Mouse (Mus musculus) 3T3-L1 (cell line): Measurements from ENCODE around the gene Me3.

Source experiments
- DNase-seq: peaks from one replicate; pipeline ENCODE4 v3.0.0-alpha.2; 2015; ENCODE audit warnings: low read depth, low spot score

Me3 gene

GRCm38 (mm10) chr7:89632342-89633251 is at the start of gene Me3:
Gene Me3 (plus strand): TSS chr7:89632392.
- DNase-seq = peak; percentile 58

DNA sequence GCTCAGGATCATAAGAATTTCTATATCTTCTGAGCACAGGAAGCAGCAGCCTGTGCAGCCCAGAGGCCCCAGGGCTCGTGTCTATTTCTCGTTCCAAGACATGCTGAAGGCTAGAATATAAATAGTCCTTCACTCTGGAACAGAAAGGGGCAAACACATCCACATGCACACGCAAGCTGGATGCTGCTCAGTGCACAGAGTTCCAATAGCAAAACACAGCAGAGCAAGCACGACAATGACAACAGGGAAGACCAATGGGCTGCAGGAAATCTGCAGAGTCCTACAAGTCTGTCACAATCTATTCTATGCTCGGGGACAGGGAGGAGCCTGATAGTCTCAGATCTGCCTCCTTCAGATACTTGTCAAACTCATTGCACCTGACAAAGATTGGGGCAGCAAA is 42.2 kb upstream of the Me3 start:
- no peak for DNase-seq

DNA sequence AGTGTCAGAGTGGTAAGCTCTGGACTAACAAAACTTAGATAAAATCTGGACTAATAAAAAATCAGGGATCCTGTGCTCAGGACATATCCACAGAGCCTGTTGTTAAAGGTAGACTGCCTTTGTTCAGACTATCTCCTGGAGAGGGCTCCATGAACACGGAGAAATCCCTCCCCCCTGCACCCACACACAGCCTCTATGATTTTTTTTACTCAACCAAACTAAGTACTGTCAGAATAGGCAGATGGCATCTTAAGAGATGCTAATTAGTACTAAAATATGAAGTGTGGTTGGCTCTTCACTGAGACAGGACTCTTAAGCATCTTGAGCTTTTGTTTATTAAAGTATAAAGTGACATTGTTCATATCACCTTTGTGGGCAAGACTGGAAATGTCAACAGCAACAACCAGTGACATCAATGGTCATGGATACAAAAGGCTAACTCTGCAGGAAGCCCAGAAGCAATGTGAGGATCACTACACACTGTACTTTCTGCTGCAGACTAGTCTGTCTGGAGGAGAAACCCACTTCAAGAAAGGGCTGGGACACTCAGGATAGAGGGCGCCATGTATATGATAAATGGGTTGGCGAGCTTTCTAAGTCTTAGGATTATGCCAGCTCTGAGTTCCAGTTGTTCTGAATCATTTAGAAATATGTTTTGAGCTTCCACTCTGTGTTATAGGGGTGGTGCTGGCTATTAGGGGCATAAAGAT is 41.5 kb upstream of the Me3 start:
- DNase-seq = no peak

DNA sequence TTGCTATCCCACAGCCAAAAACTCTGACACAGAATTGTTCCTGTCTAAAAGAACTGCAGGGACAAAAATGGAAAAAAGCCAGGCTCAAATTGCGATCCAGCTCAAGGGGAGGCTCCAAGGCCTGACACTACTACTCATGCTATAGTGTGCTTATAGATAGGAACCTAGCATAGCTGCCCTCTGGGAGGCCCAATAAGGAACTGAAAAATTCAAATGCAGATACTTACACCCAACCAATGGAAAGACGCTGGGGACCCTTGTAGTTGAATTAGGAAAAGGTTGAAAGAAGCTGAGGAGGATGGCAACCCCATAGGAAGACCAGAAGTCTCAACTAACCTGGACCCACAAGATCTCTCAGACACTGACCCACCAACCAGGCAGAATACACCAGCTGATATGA is 36.4 kb upstream of the Me3 start:
- no peak for DNase-seq

- DNase-seq = no peak
These were observed 26.3 kb upstream of the Me3 start for GRCm38 (mm10) chr7:89605589-89606536.

DNA sequence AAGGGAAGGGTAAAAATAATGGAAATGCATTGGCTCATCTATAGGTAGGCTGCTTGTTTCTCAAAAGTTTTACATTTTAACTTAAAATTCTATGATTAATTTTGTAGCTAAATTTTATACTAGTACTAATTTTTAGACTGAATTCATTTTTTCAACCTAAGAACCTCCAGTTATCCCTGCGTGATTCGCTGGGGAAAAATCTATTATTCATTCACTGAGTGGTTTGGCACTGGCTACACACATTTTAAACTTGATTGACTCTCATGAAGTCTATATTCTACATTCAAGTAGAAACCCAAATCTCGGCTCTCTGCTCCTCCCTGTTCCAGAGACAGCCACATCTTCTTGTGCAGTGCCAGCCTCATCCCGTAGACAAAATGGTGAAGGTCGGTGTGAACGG is 24.9 kb upstream of the Me3 start:
- DNase-seq = no peak

- peak; percentile 91 for DNase-seq
These were observed 21.0 kb upstream of the Me3 start for GRCm38 (mm10) chr7:89611236-89611635.

DNA sequence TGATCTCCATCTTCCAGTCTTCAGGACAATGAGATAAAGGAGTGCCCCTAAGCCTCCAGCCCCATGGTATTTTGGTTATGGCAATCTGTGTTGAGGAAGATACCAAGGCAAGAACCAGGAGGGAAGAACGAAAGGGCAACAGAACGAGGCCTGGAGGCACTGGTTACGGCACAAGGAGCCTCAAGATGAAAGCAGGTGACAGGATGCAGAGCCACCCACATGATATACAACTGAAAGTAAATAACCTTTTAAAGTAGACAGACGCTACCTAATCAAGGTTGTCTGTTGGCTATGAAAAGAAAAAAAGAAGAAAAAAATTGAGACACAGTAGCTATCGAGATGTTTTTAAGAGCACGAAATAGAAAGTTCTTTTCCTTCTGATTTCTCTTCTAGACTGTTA is 16.0 kb upstream of the Me3 start:
- no peak for DNase-seq

DNA sequence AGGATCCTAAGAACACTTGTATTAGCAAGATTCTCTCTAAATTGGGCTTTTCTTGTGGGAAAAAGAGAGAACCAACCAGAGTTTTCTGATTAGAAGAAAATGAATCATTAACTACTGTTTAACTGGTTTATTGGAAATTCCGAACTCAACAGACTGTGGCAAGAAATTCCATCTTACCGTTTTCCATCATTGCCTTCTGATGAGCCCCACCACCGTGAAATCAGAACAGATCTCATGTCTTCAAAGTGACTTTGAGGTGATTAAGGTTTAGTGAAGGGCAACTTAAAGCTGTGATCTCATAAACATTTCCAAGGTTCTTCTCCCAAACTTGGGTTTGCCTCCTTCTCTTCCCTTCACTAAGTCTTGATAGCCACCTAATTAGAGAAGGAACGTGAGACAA is 8.9 kb upstream of the Me3 start:
- DNase-seq = no peak

DNA sequence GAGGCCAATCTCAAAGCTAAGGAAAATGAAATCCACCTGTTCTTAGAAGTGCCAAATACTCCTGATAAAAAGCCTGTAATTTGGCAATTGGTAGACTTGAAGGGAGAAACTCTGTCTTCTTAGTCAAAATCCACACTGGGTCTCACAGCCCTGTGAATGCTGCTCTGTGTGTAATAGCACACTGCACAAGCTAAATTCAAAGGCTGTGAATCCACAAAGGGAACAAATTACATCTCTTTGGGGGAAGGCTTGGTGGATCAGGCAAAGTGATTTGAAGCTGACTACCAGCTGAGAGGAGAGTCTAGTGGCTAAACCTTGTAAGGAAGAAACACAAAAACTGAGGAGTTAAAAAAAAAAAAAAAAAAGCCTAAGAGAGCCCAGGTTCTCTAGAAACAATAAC is 4.8 kb upstream of the Me3 start:
- no peak for DNase-seq

- no peak for DNase-seq
These were observed 4.2 kb upstream of the Me3 start for GRCm38 (mm10) chr7:89628006-89628405.

- DNase-seq = no peak
These were observed 3.2 kb upstream of the Me3 start for GRCm38 (mm10) chr7:89629006-89629405.

DNA sequence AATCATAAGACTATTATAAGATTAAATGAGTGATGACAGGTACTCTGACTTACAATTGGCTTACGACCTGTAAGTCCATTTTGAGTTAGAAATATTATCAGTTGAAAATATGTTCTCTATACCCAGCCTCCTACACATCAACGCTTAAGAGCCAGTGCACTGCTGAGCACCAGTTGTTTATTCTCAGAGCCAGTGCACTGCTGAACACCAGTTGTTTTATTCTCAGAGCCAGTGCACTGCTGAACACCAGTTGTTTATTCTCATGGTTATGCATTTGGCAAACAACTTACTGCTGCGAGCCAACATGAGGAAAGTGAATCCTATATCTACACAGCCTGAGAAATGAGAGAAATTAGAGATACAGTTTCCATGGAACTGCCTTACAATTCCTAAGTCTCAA is 2.3 kb upstream of the Me3 start:
- no peak for DNase-seq

DNA sequence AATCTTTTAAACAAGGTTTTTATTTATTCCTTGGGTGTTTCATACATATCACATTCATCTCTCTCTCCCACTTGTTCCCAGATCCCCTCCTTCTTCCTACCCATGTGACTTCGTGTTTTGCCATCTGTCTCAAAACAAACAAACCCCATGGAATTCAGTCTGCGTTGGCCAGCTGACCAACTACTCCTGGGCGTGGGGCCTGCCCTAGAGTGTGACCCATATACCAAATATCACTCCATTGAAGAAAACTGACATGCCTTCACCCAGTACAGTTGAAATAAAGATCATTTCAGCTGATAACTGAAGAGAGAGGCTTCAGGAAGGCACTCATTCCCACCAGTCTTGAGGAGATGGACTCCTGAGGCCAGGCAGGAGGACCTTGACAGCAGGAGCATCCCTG is 1.4 kb upstream of the Me3 start:
- no peak for DNase-seq

DNA sequence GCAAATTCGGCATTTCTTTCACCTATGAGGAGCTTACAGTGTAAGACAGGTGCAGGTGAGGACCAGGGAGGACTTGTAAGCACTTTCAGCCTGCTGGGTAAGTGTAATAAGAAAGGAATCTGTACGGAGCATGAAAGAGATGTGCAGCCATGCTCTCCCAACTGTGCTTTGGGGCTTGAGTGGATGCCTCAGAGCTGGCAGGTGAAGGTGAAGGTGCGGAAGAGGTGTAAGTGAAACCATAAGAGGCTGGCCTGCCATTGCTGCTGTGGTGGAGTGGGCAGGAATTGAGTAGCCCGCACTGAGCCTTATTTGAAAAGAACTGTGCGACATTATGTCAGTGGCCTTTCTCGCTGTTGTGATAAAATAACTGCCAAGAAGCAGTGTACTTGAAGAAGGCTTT is 8.3 kb downstream of the Me3 start:
- no peak for DNase-seq

- peak; percentile 66 for DNase-seq
These were observed 8.9 kb downstream of the Me3 start for GRCm38 (mm10) chr7:89640944-89641661.

DNA sequence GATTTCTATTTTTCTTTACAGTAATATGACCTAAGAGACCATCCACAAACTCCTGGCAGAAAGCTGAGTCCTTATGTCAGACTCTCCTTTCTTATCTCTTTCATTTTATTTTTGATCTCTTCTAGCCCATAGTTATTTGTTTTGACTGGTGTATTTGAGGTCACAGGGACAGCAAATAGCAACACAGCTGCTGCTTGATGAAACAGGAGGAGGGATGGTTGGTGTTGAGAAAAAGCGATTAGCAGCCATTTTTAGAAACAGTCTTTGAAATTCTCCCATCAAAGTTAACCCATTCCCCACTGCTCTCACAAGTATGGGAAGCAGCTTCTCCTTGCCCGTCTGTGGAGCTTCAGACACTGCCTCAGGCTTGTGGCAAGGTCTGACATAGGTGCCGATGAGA is 12.8 kb downstream of the Me3 start:
- no peak for DNase-seq

DNA sequence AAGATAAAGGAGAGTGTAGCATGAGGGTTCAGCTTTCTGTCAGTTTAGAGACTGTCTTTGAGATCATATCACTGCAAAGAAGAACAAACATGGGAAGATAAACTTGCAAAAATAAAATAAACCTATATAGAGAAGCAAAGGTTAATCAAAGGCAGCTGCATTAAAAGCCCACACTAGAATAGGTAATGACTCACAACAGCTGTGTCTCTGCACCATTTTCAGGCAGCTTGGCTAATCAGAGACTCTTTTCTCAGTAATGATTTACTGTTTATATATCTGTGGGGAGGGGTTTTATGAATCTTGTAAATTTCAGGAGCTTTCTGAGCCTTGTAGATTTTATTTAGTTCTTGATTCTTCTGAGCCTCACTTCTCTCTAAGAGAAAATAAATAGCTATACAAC is 15.7 kb downstream of the Me3 start:
- peak; percentile 20 for DNase-seq

DNA sequence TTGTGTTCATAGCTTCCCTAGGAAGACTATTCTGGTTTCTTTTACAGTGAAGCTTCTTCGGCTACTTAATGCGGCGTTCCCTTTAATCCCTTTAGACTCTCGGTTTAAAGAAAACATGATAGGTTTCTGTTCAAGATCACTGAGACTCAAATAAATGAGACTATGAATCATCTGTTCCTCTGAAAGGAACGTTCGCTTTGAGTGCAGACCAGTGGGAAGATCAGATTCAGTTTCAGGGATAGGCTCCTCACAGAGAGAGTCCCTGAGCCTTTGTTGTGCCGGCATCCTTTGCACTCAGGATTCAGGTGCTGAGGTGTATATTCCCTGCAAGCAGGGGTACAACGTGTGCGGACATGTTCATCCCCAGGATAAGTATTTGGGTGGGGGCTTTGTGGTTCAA is 25.0 kb downstream of the Me3 start:
- no peak for DNase-seq

GRCm38 (mm10) chr7:89657692-89658212 is 25.6 kb downstream of the Me3 start:
- no peak for DNase-seq

DNA sequence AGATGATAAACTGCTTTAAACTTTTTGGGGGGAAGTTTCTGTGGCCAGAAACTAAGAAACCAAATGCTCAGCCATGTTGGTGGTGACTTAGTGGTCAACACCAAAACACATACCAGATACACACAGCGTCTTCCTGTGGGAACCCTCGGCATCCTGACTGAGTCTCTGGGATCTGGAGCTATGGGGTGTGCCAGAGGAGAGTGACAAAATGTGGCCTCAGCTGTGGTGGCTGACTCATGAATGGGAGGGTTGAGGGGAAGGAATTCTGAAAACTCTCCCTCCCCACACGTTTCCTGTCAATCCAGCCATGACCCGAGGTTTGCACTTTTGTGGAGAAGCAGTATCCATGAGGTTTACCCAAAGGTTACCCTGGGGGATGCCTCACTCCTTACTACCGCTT is 32.0 kb downstream of the Me3 start:
- DNase-seq = peak; percentile 84
